In genomic region chr4:117479951-117480350, GRCm38 (mm10) we compare ENCODE assay signal across 13 mouse cellular contexts. TPM values are rescaled to one million over a fixed set of nuclear protein-coding genes. Genes with fewer than 3 reads are reported as not detected.
DNase-seq lines count a peak whose midpoint lies in the region; ATAC-seq and TF ChIP-seq lines count a peak whose summit lies in the region.
"Had no signal": no experiment of that assay in that cellular context is flagged by ENCODE, and none has a peak within 500 bp of the region (broad histone marks: within the 10 kb centered on the region; RNA-seq: fewer than 3 reads in every experiment).

No protein-coding gene starts in this region.

- DNase-seq in adrenal gland, postnatal 10 days = peak; percentile 20
- DNase-seq in adrenal gland, postnatal 25 days = no peak
- DNase-seq in liver, embryonic 11.5 days (ENCODE audit: low spot score) = no peak
- DNase-seq in liver, postnatal 0 days = no peak
- DNase-seq in 416B (ENCODE audit: low read depth) = peak; percentile 93
- DNase-seq in embryonic facial prominence, embryonic 10.5 days (ENCODE audit: low spot score) = no peak
- DNase-seq in right cerebral cortex, postnatal 14 days = no peak
- DNase-seq in frontal cortex, postnatal 25 days (ENCODE audit: low spot score in 2 of 2) = no peak

- no peaks in the 10 kb centered on the region for H3K36me3 ChIP-seq in liver, embryonic 11.5 days (ENCODE audit: control insufficient read depth, insufficient read depth, low read length)
- no peaks in the 10 kb centered on the region for H3K36me3 ChIP-seq in liver, postnatal 0 days (replicated peaks; ENCODE audit: insufficient read depth, low read length)
- H3K36me3 ChIP-seq in embryonic facial prominence, embryonic 10.5 days (replicated peaks) = no peaks in the 10 kb centered on the region
- H3K36me3 ChIP-seq: G1E; heart, embryonic 10.5 days; hindbrain, embryonic 12.5 days had no signal

- H3K4me2 ChIP-seq in liver, embryonic 11.5 days = peak overlapping the region; percentile 22; the same call in 1 of the 2 replicates
- no peak overlapping the region for H3K4me2 ChIP-seq in liver, postnatal 0 days (ENCODE audit: low read depth, low read length)
- H3K4me2 ChIP-seq: hindbrain, embryonic 12.5 days had no signal

- no peak for ATAC-seq in liver, embryonic 11.5 days (replicated peaks; ENCODE audit: low FRiP score)
- ATAC-seq in liver, postnatal 0 days = no peak

- H3K27me3 ChIP-seq in liver, embryonic 11.5 days (replicated peaks; ENCODE audit: control insufficient read depth, insufficient read depth, low read length) = peaks cover 3% of the 10 kb centered on the region; the same call in 1 of the 2 replicates
- H3K27me3 ChIP-seq in liver, postnatal 0 days (ENCODE audit: insufficient read depth, low read length) = peaks cover 3% of the 10 kb centered on the region; the same call in 1 of the 2 replicates
- H3K27me3 ChIP-seq in embryonic facial prominence, embryonic 10.5 days (replicated peaks; ENCODE audit: low read depth, poor library complexity, severe bottlenecking) = peaks cover 64% of the 10 kb centered on the region

- H3K9me3 ChIP-seq in liver, embryonic 11.5 days (ENCODE audit: control insufficient read depth, low read length) = no peaks in the 10 kb centered on the region
- no peaks in the 10 kb centered on the region for H3K9me3 ChIP-seq in liver, postnatal 0 days (ENCODE audit: low read length)
- H3K9me3 ChIP-seq in embryonic facial prominence, embryonic 10.5 days = no peaks in the 10 kb centered on the region
- H3K9me3 ChIP-seq: heart, embryonic 10.5 days; hindbrain, embryonic 12.5 days had no signal

- peaks cover 78% of the 10 kb centered on the region for H3K4me1 ChIP-seq in liver, embryonic 11.5 days (replicated peaks; ENCODE audit: control insufficient read depth, insufficient read depth, low read length)
- peaks cover 43% of the 10 kb centered on the region for H3K4me1 ChIP-seq in liver, postnatal 0 days (ENCODE audit: insufficient read depth)
- peaks cover 47% of the 10 kb centered on the region for H3K4me1 ChIP-seq in embryonic facial prominence, embryonic 10.5 days

- no peak for TF ChIP-seq CTCF in liver, postnatal 0 days (IDR thresholded peaks at IDR 0.05; ENCODE audit: low read depth)

- no peak overlapping the region for H3K4me3 ChIP-seq in liver, embryonic 11.5 days (ENCODE audit: low read depth, low read length)
- H3K4me3 ChIP-seq in liver, postnatal 0 days (ENCODE audit: low read depth, low read length) = no peak overlapping the region
- H3K4me3 ChIP-seq in embryonic facial prominence, embryonic 10.5 days = no peak overlapping the region
- H3K4me3 ChIP-seq: heart, embryonic 10.5 days; hindbrain, embryonic 12.5 days; myocyte had no signal

- TF ChIP-seq EP300 in liver, postnatal 0 days (IDR thresholded peaks at IDR 0.05; ENCODE audit: low read depth) = no peak

- 29% methylated on average over 6 of the region's 6 CpGs for WGBS in liver, embryonic 11.5 days
- WGBS in liver, postnatal 0 days (ENCODE audit: insufficient replicate concordance) = 27% methylated on average over 6 of the region's 6 CpGs
- WGBS in embryonic facial prominence, embryonic 10.5 days = 51% methylated on average over 6 of the region's 6 CpGs

- H3K9ac ChIP-seq in liver, embryonic 11.5 days (ENCODE audit: low read depth, low read length) = no peak overlapping the region
- no peak overlapping the region for H3K9ac ChIP-seq in liver, postnatal 0 days (replicated peaks)
- H3K9ac ChIP-seq: hindbrain, embryonic 12.5 days had no signal

- 0 out of 2 replicates have a peak overlapping the region, but pooled peaks have one; percentile 22 for H3K27ac ChIP-seq in liver, embryonic 11.5 days (ENCODE audit: low read depth, low read length)
- no peak overlapping the region for H3K27ac ChIP-seq in liver, postnatal 0 days (ENCODE audit: low read depth)
- 0 out of 2 replicates have a peak overlapping the region, but pooled peaks have one; percentile 69 for H3K27ac ChIP-seq in embryonic facial prominence, embryonic 10.5 days (replicated peaks)
- H3K27ac ChIP-seq: stomach, postnatal 0 days had no signal

RNA-seq across cellular contexts. Expression of gene Rnf220, which starts 16.9 kb away (rescaled TPM):
- 10 to 100 TPM; 67.8 to 72.4 TPM for total RNA-seq in adrenal gland, postnatal 10 days (2021)
- 83.6 and 102 TPM in 2 replicates for total RNA-seq in adrenal gland, postnatal 25 days (2021)
- polyA plus RNA-seq in liver, embryonic 11.5 days (2014; fragmentation: Nextera tagmentation; extraction: Ambion mirVana) = 63.6 and 70.9 TPM in 2 replicates
- polyA plus RNA-seq in liver, postnatal 0 days (2015; fragmentation: Nextera tagmentation; extraction: Ambion mirVana) = 17.3 and 18.7 TPM in 2 replicates
- 94.6 and 94.8 TPM in 2 replicates for polyA plus RNA-seq in embryonic facial prominence, embryonic 10.5 days (2016; fragmentation: Nextera tagmentation; extraction: Ambion mirVana)

Comparison
In these comparisons a context has a peak if more than half of its experiments do, and no peak if none do; other contexts are left out.
1. DNase-seq: peak in adrenal gland, postnatal 10 days (single experiment) and 416B (single experiment); none in adrenal gland, postnatal 25 days (single experiment), liver, embryonic 11.5 days (single experiment), liver, postnatal 0 days (single experiment), embryonic facial prominence, embryonic 10.5 days (single experiment), right cerebral cortex, postnatal 14 days (single experiment) and frontal cortex, postnatal 25 days (0 of 2).